Comparison of ENCODE assay signal across 16 mouse cellular contexts in the genomic region with DNA sequence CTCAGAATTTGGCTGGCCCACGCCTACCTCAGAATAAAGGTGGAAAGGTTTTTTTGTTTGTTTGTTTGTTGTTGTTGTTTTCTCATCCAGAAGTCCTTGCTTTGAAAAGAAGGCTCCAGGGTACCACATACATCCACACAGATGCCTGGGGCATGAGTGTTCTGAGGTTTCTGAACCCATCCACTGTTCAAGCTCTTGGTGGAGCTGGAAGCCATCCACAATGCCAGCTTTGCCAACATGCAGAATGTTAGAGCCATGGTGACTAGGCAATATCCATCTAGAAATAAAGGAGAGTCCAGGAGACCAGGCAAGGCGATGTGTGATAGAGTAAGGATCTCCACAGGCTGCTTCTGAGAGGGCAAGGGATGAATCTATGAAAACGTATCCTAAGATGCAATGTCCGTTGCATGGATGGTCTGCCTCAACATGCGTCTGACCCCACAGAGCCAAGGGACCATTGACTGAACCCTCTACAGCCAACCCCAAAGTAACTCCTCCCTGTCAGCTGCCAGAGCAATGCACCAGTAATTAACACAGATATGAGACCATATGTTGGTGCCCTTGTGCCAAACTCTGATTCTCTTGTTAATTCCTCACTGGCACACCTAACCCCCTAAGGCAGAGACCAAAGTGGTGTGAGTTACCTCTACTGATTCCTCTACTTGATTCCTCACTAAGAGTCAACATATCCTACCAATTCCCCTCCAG.
"Had no signal": no experiment of that assay in that cellular context is flagged by ENCODE, and none has a peak within 500 bp of the region (broad histone marks: within the 10 kb centered on the region; RNA-seq: fewer than 3 reads in every experiment).

No protein-coding gene starts in this region.

- H3K9me3 ChIP-seq: midbrain, embryonic 13.5 days; neural tube, embryonic 12.5 days had no signal

- H3K27ac ChIP-seq: kidney, postnatal 0 days; layer of hippocampus, adult 2 months; limb, embryonic 13.5 days; liver, embryonic 14.5 days; midbrain, embryonic 13.5 days; neural tube, embryonic 12.5 days had no signal

- ATAC-seq: midbrain, embryonic 13.5 days had no signal

- H3K9ac ChIP-seq: limb, embryonic 13.5 days; liver, embryonic 14.5 days; midbrain, embryonic 13.5 days; neural tube, embryonic 12.5 days had no signal

- H3K4me3 ChIP-seq: layer of hippocampus, adult 2 months; limb, embryonic 13.5 days; midbrain, embryonic 13.5 days; myocyte; neural tube, embryonic 12.5 days had no signal

- H3K27me3 ChIP-seq: midbrain, embryonic 13.5 days; neural tube, embryonic 12.5 days had no signal

- H3K4me1 ChIP-seq: midbrain, embryonic 13.5 days; neural tube, embryonic 12.5 days had no signal

- H3K36me3 ChIP-seq: limb, embryonic 13.5 days; midbrain, embryonic 13.5 days; neural tube, embryonic 12.5 days had no signal

- H3K4me2 ChIP-seq: limb, embryonic 13.5 days; midbrain, embryonic 13.5 days; neural tube, embryonic 12.5 days had no signal

- DNase-seq: kidney, adult 9 months; kidney, postnatal 4 days; left cerebral cortex, postnatal 4 days; lung, adult 18-20 months; retina, postnatal 1 day; right cerebral cortex, postnatal 4 days; spleen, adult 18-20 months; thymus, adult 18-20 months; thymus, postnatal 14 days had no signal
